Mouse (Mus musculus) heart, embryonic 14.5 days (tissue): ENCODE results near the gene Pdcd7. TPM values are rescaled to one million over a fixed set of nuclear protein-coding genes. Genes with fewer than 3 reads are reported as not detected.

ENCODE experiments used
- ATAC-seq: fragments of 200-750 bp; cut with Nextera tagmentation; 2 replicates; pipeline ENCODE4 v1.8.0; 2017; ENCODE audit warnings: low read depth, moderate TSS enrichment; ENCODE audit not compliant: insufficient number of reproducible peaks, insufficient read depth, low FRiP score
- H3K27ac ChIP-seq, 2 experiments: fragments of 200-500 bp in 1 of 2; fragments of 300-500 bp in 1 of 2; sonication (generic) in 1 of 2; replicated peaks in 1 of 2; 2 replicates each; pipeline ENCODE4 v1.5.1; 2012 to 2014; ENCODE audit warnings: low read depth in 2 of 2, low read length in 2 of 2, control low read depth in 1 of 2, mild to moderate bottlenecking in 1 of 2, mixed read lengths in 1 of 2; ENCODE audit not compliant: control insufficient read depth in 1 of 2, insufficient read depth in 1 of 2
- H3K27me3 ChIP-seq: fragments of 300-500 bp; sonication (generic); 2 replicates; pipeline ENCODE4 v1.6.1; 2014; ENCODE audit warnings: mild to moderate bottlenecking, low read length, control low read depth; ENCODE audit not compliant: control insufficient read depth, insufficient read depth
- H3K36me3 ChIP-seq: fragments of 300-500 bp; sonication (generic); 2 replicates; pipeline ENCODE4 v1.6.1; 2014; ENCODE audit warnings: mild to moderate bottlenecking, control low read depth, low read length, mixed read lengths; ENCODE audit not compliant: control insufficient read depth, insufficient read depth
- H3K4me1 ChIP-seq, 2 experiments: fragments of 200-500 bp in 1 of 2; fragments of 300-500 bp in 1 of 2; sonication (generic) in 1 of 2; 2 replicates each; pipeline ENCODE4 v1.6.1; 2012 to 2014; ENCODE audit warnings: low read length in 2 of 2, control low read depth in 1 of 2, mixed read lengths in 1 of 2; ENCODE audit not compliant: control insufficient read depth in 2 of 2, insufficient read depth in 2 of 2
- H3K4me2 ChIP-seq: fragments of 300-500 bp; sonication (generic); 2 replicates; pipeline ENCODE4 v1.6.1; 2014; ENCODE audit warnings: mild to moderate bottlenecking, low read length
- H3K4me3 ChIP-seq, 2 experiments: fragments of 200-500 bp in 1 of 2; fragments of 300-500 bp in 1 of 2; sonication (generic) in 1 of 2; 2 replicates each; pipeline ENCODE4 v1.5.1; 2012 to 2014; ENCODE audit warnings: low read length in 2 of 2, mild to moderate bottlenecking in 2 of 2, control low read depth in 1 of 2, low read depth in 1 of 2, moderate library complexity in 1 of 2; ENCODE audit not compliant: control insufficient read depth in 1 of 2, insufficient read depth in 1 of 2
- H3K9ac ChIP-seq: fragments of 300-500 bp; sonication (generic); 2 replicates; pipeline ENCODE4 v1.6.1; 2014; ENCODE audit warnings: mild to moderate bottlenecking, low read length
- H3K9me3 ChIP-seq: fragments of 300-500 bp; sonication (generic); 2 replicates; pipeline ENCODE4 v1.6.1; 2016; ENCODE audit warnings: low read length, control low read depth; ENCODE audit not compliant: control insufficient read depth
- whole genome bisulfite sequencing: fragments of 180-500 bp; shearing (Covaris S2); extraction: QIAGEN DNeasy Blood & Tissue Kit; methylation state at CpG from one replicate; pipeline ENCODE4 v1.1.7; 2014; 5-methylcytosine and 5-hydroxymethylcytosine counted together
- polyA plus RNA-seq: library from polyadenylated mRNA; unstranded; fragments of >200 nt; fragmentation: Nextera tagmentation; extraction: Ambion mirVana; gene quantifications from 2 replicates; pipeline ENCODE4 v1.2.1, GENCODE M21; 2014

The Pdcd7 gene
- polyA plus RNA-seq, 1 experiment from 2014 or later = 10.9 TPM

DNA sequence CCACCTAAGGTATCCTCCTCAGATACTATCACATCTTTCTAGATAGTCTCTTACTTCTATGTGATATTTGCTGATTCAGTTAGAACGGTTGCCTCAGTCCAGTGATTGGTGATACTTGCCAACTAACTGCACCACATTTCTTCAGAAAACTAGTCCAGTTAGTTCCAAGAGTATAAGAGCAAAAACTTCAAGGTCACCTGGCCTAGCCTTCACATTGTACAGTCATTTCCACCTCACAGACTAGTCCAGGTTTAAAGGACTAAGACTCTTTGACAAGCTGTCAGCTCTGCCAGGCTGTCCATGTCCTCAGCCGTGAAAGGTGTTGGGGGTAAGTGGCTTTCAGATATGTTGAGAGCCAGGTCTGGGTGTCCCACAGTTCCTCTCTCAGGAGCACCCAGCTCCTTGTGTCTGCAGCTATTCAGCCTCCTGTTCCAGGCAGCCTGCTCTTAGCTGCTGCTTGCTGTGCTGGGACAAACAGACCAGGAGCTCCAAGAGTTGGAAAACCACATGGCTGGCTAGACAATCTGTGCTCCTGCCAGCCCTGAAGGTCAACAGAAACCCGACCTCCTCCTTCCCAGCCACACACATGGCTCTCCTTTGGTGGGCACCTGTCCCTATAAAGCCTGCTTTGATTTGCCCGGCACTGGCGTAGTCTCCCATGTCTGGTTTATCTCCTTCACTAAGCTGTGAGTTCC is 28.7 kb downstream of the Pdcd7 start:
- H3K4me3 ChIP-seq = no peak overlapping the region
- peaks cover 6% of the 10 kb centered on the region; the same call in 1 of the 2 replicates for H3K36me3 ChIP-seq
- no peak overlapping the region for H3K9ac ChIP-seq
- 66% methylated on average over 5 of the region's 5 CpGs for WGBS
- H3K4me1 ChIP-seq = peaks cover 0 to 2% of the 10 kb centered on the region in 2 experiments; a peak in 1 of 4 replicates
- no peak overlapping the region for H3K27ac ChIP-seq
- no peak overlapping the region for H3K4me2 ChIP-seq
- H3K27me3 ChIP-seq = no peaks in the 10 kb centered on the region
- H3K9me3 ChIP-seq = no peaks in the 10 kb centered on the region
- ATAC-seq = no peak

- Histone ChIP-seq H3K4me3 (no peak overlapping the region), H3K4me1 (peaks cover 0 to 2% of the 10 kb centered on the region in 2 experiments; a peak in 1 of 4 replicates), H3K4me2 (no peak overlapping the region), H3K9ac (no peak overlapping the region), H3K27me3 (no peaks in the 10 kb centered on the region), H3K9me3 (no peaks in the 10 kb centered on the region), H3K27ac (no peak overlapping the region), H3K36me3 (peaks cover 6% of the 10 kb centered on the region; the same call in 1 of the 2 replicates)
- WGBS = 80% methylated on average over 9 of the region's 9 CpGs
- ATAC-seq = no peak
These were observed 29.4 kb downstream of the Pdcd7 start for GRCm38 (mm10) chr9:65375163-65375934.

- peaks cover 2% of the 10 kb centered on the region; the same call in 1 of the 2 replicates for H3K36me3 ChIP-seq
- ATAC-seq = no peak
- 62% methylated on average over 4 of the region's 4 CpGs for WGBS
These were observed 35.2 kb downstream of the Pdcd7 start for GRCm38 (mm10) chr9:65381017-65381590.

GRCm38 (mm10) chr9:65382031-65382750 is 36.3 kb downstream of the Pdcd7 start:
- Histone ChIP-seq H3K36me3 (peaks cover 2% of the 10 kb centered on the region; the same call in 1 of the 2 replicates), H3K27ac (no peak overlapping the region), H3K9me3 (no peaks in the 10 kb centered on the region), H3K27me3 (no peaks in the 10 kb centered on the region), H3K4me1 (peaks cover 7 to 9% of the 10 kb centered on the region in 2 experiments; a peak in 2 of 4 replicates), H3K4me3 (no peak overlapping the region), H3K9ac (peak overlapping the region; percentile 31; the same call in 1 of the 2 replicates), H3K4me2 (no peak overlapping the region)
- 50% methylated on average over 6 of the region's 6 CpGs for WGBS
- ATAC-seq = no peak

More at GRCm38 (mm10) chr9:65381017-65381590, 35.2 kb downstream of the Pdcd7 start:
- Histone ChIP-seq H3K4me2 (no peak overlapping the region), H3K4me3 (no peak overlapping the region), H3K27me3 (no peaks in the 10 kb centered on the region), H3K9me3 (no peaks in the 10 kb centered on the region), H3K4me1 (peaks cover 7 to 9% of the 10 kb centered on the region in 2 experiments; a peak in 2 of 4 replicates), H3K9ac (no peak overlapping the region), H3K27ac (no peak overlapping the region)

DNA sequence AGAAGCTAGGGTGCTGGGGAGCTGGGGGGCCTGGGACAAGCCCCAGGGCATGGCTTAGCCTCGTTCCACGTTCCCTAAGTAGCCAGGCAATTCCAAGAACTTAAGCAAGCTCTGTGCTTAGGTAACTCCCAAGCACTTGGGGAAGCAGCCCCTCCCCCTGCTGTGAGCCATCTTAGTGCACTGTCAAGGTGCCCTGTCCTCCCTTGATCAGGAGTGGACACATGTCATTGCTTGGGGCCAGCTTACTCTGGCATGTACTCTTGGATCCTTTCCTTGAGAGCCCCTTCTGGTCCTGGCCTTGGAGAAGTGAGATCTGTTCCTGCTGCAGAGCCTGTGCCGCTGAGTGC is 36.8 kb downstream of the Pdcd7 start:
- ATAC-seq = no peak
- no peak overlapping the region for H3K27ac ChIP-seq
- H3K27me3 ChIP-seq = no peaks in the 10 kb centered on the region
- no peak overlapping the region for H3K4me2 ChIP-seq
- H3K4me3 ChIP-seq = no peak overlapping the region
- peaks cover 2% of the 10 kb centered on the region; the same call in 1 of the 2 replicates for H3K36me3 ChIP-seq
- H3K9ac ChIP-seq = peak overlapping the region; percentile 31; the same call in 1 of the 2 replicates
- peaks cover 7 to 9% of the 10 kb centered on the region in 2 experiments; a peak in 2 of 4 replicates for H3K4me1 ChIP-seq
- no peaks in the 10 kb centered on the region for H3K9me3 ChIP-seq
- 49% methylated on average over 3 of the region's 3 CpGs for WGBS

DNA sequence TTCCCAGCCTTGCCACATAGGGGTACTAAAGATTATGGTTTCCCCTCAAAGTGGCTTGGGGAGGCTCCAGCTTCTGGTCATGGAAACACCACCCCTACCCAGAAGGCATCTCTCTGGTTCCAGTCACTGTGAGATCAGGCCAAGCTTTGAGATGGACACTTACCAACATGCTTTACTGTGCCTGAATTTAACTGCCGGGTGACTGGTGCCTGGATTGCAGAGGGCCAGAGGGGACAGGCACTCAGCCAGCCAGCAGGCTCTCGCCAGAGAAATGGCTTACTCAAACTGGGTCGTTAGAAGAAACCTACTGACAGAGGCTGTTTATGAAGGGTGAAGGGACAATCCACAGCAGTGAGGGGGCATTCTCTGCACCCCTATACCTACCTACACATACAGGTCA is 38.4 kb downstream of the Pdcd7 start:
- Histone ChIP-seq H3K4me1 (peaks cover 7 to 9% of the 10 kb centered on the region in 2 experiments; a peak in 2 of 4 replicates), H3K36me3 (no peaks in the 10 kb centered on the region), H3K4me3 (no peak overlapping the region), H3K9ac (no peak overlapping the region), H3K9me3 (no peaks in the 10 kb centered on the region), H3K4me2 (no peak overlapping the region), H3K27me3 (peaks cover 5% of the 10 kb centered on the region; the same call in 1 of the 2 replicates), H3K27ac (no peak overlapping the region)
- 50% methylated on average over 3 of the region's 3 CpGs for WGBS
- no peak for ATAC-seq
